Mouse (Mus musculus): ENCODE measurements around the gene Cpz.
A peak's percentile ranks its signal among the peaks of the same experiment; 100 is the strongest.

The Cpz gene

DNA sequence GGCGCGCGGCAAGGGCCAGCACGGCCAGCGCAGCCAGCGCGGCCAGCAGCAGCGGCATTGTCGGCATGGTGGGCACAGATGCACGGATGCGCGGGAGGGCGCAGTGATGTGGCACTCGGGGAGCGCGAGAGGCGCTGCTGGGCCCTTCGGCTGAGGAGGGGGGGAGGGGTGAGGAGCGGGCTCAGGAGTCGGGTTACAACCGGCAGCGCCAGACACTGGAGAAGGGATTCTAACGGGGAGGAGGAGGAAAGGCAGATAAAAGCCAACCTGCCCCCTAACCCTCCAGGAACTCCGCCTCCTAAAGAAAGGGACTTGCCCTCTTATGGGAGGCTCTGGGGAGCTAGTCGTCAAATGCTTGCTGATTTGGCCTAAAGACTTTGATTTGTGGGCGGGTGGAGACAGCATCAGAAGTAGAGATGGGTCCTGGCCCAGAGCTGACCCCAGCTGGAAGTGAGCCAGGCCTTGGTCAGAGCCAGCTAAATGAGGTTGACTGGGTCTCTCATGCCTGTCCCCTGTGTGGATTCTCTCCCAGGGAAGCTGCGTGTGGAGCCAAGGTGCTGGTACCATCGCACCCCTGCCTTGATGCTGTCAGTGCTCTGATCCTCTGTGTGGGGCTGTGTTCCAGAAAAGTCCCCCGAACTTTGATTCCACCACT is at the start of gene Cpz:
Gene Cpz, minus strand, starts transcription at position 230 of the 655 bp plus-strand sequence.
- DNase-seq (ENCODE audit: low spot score in 2 of 2): no peak

DNA sequence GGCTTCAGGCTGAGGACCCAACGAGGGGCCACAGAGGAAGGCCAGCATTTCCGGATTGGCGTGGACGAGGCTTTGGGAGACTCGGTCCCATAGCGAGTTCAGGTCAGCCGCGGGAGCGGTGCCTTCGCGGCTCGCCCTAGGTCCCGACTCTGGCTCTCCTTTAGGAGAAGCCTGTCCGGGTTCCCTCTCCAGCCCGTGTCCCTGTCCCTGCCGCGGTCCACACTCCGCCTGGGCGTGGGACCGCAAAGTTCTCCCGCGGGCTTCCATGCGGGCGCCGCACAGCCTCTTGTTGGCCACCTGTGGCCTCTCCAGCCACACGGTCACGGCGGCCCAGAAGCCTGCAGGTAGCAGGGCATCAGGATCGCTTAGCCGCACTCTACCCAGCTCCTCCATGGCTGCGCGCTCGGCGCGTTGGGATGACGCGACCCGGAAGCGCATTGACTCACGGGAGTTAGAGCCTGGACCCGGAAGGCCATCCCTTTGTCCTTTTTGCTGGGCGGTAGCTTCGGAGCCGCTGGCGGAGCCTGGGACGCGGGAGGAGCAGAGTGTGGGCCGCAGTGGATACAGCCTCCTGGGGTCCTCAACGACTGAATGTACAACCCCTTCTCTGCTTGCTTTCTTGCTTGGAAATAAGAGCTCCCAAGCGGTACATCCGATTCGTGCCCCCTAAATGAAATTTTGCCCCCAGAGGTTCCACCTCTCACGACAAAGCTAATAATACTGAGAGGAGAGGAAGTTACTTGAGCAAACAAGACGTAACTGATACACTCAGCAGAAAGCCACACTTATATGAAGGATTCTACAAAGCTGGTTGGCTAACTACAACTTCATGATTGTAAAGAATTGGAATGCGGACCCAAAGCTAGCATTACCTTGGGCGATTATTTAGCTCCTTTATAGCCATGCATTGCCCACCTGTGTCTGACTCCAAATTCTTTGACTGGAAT is 49.4 kb upstream of the Cpz start, which contains the start of gene Trmt44:
Gene Trmt44, minus strand, starts transcription at position 418 of the 947 bp plus-strand sequence.
- DNase-seq (ENCODE audit: low spot score in 2 of 2): peak; percentile 68 to 85

DNA sequence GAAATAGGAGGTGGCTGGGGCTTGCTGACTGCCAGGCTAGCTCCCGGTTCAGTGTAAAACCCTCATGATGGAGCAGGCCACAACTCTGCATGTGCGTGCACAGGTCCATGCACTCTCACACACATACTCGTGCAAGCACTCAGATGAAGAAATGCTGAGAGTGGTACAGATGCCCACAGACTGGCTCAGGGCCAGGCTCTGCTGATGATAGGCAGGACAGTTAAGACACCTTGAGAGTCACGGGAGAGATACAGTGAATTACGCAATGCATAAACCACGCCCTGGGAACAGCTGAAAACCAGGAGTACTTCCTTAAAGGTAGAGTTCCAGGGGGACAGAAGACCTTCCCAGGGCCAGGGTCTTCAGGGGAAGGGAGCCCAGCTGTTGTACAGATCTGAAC is 46.0 kb upstream of the Cpz start:
- no peak for DNase-seq (ENCODE audit: low spot score in 2 of 2)

- no peak for DNase-seq (ENCODE audit: low spot score in 2 of 2)
These were observed 41.1 kb upstream of the Cpz start for GRCm38 (mm10) chr5:35566632-35567031.

GRCm38 (mm10) chr5:35565217-35565616 is 39.7 kb upstream of the Cpz start:
- no peak for DNase-seq (ENCODE audit: low spot score in 2 of 2)

GRCm38 (mm10) chr5:35563449-35563848 is 38.0 kb upstream of the Cpz start:
- peak; percentile 33 to 70 for DNase-seq (ENCODE audit: low spot score in 2 of 2)

DNA sequence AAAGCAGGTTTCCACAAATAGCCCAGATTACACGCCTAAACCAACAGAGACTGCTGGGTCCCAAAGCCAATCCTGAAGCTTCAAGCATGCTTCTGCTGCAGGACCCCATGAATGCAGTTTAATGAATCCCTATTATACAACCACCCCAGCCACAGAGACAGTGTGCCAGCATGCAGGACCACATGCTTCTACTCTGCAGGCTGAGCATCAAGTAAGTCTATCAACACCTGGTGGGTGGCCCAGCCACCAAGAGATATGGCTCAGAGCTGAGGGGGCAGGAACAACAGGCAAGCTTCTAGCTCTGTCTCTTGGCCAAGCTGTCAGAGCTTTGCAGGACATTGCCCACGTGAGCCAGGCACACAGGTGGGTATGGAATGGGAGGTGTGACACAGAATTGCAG is 37.1 kb upstream of the Cpz start:
- DNase-seq (ENCODE audit: low spot score in 2 of 2): no peak

- no peak for DNase-seq (ENCODE audit: low spot score in 2 of 2)
These were observed 33.9 kb upstream of the Cpz start for GRCm38 (mm10) chr5:35559447-35559846.

GRCm38 (mm10) chr5:35557946-35558621 is 32.6 kb upstream of the Cpz start:
- DNase-seq (ENCODE audit: low spot score in 2 of 2): no peak

- DNase-seq (ENCODE audit: low spot score in 2 of 2): no peak
These were observed 30.9 kb upstream of the Cpz start for GRCm38 (mm10) chr5:35556393-35556792.

DNA sequence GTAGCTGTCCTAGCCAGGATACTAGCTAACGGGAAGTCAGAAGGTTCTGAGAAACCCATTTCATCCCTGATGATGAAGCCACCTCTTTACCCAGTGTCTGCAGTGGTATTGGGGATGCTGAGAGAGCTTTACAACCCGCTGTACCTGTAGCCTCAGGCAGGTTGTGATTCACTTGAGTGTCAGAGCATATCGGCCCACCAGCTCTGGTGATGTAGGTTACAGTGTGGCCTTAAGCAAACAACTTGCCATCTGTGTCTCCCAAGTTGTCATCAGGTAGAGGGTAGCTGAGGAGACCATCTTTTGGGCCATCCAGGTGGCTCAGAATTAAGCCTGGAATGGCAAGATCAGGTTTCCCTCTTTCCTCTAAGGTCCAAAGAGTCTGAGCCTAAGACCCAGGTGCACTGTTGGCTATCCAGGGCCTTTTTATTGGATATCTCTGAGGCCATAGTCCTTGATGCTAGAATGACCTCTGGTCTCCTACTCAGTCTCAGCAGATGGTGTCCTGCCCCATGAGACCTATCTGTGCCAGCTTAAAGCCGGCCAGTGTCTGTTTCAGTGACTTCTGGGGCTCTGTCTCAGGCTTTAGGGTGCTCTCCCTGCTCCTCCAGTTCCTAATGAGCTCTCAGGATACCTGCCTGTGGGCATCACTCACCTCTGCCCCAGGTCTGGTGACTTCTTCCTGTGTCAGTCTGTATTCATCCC is 27.5 kb upstream of the Cpz start:
- DNase-seq (ENCODE audit: low spot score in 2 of 2): no peak

- no peak for DNase-seq (ENCODE audit: low spot score in 2 of 2)
These were observed 26.6 kb upstream of the Cpz start for GRCm38 (mm10) chr5:35551855-35552837.

GRCm38 (mm10) chr5:35546127-35546526 is 20.6 kb upstream of the Cpz start:
- no peak for DNase-seq (ENCODE audit: low spot score in 2 of 2)

DNA sequence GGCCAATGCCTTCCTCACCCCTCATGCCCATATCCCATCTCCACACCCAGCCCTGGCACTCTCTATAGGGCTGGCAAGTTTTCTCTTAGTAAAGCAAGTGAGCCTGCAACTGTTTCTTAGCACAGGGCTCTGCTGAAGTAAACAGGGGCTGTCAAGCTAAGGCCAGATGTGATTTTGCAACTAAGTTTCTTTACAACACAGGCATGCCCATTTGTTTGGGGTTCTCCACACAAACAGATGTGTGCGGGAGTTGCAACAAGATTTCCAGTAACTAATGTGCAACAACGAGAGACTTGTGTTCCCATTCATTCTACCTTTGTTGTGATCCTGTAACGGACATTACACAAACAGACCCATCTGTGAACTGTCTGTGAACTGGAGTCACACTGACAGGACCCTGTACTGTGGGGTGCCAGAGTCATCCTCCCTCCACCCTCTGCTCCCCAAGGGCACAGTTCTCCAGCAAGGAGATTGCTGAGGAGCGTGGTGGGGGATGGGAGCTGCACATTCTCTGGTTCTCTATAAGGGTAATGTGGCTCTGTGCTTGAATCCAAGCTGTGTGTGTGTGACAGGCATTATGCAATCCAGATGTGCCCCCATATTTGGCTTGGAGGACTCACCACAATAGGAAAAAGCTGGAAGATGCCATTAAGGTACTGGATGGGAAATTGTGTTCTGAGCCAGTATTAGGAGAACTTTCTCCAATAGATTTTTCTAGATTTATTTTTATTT is 15.7 kb upstream of the Cpz start:
- DNase-seq (ENCODE audit: low spot score in 2 of 2): no peak

DNA sequence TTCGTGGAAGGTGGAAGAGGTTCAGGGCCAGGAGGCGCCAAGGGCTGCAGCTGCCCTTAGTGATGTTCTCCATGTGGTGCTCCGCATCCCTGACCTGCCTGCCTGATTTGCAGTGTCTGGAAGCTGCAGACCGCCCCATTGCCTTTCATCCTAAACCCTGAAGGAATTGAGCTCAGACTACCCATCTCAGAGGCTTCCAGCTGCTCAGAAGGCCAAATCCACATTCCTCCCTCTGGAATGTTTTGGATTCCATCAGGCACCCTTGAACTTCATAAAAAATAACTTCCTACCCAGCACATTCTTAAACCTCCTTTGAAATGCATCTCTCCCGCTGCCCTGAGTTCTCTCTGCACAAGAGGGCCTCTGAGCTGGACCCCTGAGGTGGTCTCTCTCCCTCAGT is 15.1 kb upstream of the Cpz start:
- no peak for DNase-seq (ENCODE audit: low spot score in 2 of 2)

DNA sequence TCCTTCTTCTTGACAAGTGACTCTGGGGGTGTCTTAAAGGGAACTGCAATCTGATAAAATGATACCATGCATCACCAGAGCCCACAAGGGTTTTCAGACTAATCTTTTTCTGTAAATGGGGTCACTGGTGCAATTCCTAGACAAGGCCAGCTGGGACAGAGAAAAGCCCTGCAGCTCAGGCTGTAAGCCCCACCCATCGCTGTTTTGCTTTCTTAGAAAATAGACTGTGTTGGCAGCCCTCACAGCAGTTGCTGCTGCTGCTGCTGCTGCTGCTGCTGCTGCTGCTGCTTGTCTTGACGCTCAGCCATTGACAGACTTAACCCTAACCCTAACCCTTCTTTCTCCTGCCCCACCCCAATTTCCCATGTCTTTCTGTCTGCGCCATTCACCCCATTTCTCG is 14.1 kb upstream of the Cpz start:
- no peak for DNase-seq (ENCODE audit: low spot score in 2 of 2)

DNA sequence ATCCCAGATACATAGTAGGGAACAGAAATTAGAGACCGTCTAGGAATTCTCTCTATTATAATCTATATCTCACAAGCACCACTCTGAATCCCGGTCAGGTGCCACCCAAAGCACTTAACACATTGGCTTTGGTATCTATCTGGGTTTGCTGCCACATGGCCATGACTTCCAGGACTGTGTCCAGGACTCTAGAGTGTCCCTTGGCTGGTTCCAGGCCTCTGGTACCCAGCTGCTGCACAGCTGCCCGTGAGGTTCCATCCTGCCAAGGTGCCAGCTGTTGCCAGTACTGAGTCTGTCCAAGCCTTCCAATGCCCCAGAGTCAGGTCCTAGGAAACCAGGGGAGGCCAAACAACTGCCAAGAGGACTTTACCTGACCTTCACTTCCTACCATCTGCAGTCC is 12.5 kb upstream of the Cpz start:
- no peak for DNase-seq (ENCODE audit: low spot score in 2 of 2)

- no peak for DNase-seq (ENCODE audit: low spot score in 2 of 2)
These were observed 12.0 kb upstream of the Cpz start for GRCm38 (mm10) chr5:35537474-35537873.

DNA sequence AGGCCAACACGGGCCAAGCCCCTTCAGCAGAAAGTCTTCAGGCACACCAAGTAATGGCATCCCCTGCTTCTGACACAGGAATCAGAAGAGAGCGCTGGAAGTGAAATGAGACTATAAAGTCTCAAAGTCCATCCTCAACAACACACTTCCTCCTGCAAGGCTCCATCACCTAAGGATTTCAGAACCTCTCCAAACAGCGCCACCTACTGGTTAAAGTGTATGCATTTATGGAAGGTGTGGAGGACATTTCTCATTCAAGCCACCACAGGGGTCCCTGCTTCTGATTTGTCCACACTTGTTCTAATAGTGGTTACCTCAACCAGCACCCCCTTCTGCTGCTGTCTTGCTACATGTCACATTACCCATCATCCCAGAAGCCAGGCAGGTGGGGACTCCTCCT is 10.8 kb upstream of the Cpz start:
- no peak for DNase-seq (ENCODE audit: low spot score in 2 of 2)

DNA sequence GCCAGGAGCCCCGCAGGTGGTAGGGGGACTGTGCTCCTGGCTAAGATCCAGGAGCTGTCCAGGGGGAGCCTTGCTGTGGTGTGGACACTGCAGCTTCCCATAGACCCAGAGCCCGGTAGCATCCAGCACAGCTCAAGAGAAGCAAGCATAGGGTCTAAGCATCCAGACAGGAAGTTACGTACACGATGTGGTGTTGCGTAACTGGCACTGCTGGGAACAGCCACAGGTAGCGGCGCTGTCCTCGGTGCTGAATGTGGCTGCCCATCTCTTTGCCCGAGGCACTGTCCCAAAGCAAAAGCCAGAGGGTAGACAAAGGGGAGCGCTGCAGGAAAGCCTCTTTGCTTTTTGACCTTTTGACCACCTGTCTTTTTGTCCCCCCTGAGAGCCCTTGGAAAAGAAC is 6.1 kb upstream of the Cpz start:
- DNase-seq (ENCODE audit: low spot score in 2 of 2): no peak
